Mouse (Mus musculus) adrenal gland, postnatal 14 days (tissue): ENCODE results near the gene Gm21985. TPM values are rescaled to one million over a fixed set of nuclear protein-coding genes. Genes with fewer than 3 reads are reported as not detected.
A peak's percentile ranks its signal among the peaks of the same experiment; 100 is the strongest.
"Not testable (repeated sequence)": the region's sequence is repeated elsewhere in the genome, so short reads cannot be mapped to it uniquely, and the experiment has no call there.

Experiments
- DNase-seq: peaks from one replicate; pipeline ENCODE4 v3.0.0; 2021; ENCODE audit warnings: mixed read lengths
- total RNA-seq: library from RNA; stranded (reverse); gene quantifications from 2 replicates; pipeline ENCODE4 v1.2.3, GENCODE M21; 2021

Gm21985 gene
- total RNA-seq, 1 experiment from 2014 or later, result not detected

DNA sequence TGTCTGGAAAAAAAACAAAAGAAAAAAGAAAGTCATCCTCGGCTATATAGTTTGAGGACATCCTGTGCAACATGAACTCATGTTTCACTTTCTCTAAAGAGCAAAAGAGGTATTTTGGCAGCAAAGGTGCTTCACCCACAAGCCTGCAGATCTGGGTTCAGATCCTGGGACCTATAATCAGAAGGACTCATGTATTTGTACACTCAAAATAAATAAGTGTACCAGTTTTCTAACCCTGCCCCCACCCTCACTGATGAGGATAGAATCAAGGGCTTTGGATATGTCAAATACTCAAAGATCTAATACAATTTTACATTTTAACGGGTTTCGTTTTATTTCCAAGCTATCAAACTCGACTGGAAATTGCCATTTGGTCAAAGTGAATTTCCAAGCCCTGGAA lies 1.8 kb upstream of the Gm21985 start:
- no peak for DNase-seq

DNA sequence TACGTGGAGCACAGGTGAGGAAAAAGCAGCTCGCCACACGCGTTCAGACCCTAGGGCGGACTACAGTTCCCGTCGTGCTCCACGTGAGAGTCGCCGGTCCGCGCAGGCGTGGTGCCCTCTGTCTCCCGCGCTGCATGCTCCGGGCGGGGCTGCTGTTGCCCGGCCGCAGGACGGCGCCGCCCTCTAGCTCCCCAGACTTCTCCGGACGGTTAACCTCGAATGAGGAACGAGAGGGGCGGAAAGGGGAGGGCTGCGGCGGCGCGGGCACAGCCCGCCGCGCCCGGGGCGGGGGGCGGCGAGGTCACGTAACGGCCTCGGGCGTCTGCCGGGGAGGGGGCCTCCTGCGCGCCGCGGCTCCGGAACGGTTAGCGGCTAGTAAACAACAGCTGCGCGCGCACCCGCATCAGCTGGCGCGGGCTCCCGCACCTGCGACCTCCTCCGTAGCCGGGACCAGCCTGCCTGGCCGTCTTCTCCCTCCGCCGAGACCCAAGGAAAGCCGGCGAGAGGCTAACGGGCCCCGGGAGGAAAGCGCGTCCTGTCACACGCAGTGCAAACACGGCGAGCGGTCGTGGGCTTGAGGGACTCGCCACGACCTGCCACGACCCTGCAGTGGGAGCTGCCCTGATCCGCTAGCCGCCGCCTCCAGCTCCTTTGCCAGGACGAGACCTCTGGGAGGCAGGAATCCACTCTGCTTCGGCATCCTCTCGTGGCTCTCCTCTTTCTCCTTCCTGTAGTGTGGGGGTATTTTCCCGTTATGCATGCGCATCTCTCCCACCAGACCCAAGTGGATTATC lies 469 bp upstream of the Gm21985 start, which contains the start of gene Slc12a6:
Gene Slc12a6, plus strand, starts transcription at position 378 of the 794 bp plus-strand sequence.
- peak; percentile 96 for DNase-seq

DNA sequence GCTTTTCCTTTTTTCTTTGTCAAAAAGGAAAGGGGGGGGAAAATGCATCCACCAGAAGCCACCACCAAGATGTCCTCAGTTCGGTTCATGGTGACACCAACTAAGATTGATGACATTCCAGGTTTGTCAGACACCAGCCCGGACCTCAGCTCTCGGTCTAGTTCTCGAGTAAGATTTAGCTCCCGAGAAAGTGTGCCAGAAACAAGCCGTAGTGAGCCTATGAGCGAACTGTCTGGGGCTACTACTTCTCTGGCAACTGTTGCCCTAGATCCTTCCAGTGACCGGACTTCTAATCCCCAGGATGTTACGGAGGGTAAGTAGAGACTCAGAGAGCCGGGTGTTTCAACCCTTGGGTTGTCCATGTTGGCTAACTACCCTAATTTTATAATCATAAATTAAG lies 666 bp downstream of the Gm21985 start:
- peak; percentile 32 for DNase-seq

DNA sequence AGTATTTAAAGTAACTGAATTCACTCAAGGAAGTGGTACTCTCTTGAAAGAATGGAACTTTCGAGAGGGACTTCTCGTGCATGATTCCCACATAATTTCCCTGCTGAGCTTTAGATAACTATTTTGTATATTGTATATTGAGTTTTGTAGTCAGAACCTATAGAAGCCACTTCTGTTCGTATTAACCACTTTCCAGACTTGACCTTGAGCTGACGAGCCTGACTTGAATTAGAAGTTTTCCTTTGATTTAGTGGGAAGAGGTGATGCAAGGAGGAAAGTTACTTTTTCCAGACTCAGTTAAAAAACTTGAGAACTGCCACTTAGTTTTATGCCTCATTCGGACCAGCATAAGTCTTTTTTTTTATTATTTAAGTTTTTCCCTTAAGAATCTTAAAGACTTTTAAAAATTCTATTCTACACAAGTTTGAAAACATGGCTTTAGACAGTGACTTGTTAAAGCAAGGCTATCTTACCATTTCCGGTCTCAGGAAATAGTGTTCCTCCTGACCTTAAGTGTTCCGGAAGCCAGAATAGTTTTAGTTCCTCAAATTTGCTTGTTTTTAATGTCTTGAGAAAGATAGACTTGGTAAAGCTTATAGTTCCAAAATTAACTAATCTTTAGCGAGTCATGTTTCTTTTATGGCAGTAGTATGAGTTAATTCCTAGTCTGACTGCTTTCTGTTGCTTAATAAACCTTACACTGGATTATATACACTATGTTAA lies 1.6 kb downstream of the Gm21985 start:
- no peak for DNase-seq

DNA sequence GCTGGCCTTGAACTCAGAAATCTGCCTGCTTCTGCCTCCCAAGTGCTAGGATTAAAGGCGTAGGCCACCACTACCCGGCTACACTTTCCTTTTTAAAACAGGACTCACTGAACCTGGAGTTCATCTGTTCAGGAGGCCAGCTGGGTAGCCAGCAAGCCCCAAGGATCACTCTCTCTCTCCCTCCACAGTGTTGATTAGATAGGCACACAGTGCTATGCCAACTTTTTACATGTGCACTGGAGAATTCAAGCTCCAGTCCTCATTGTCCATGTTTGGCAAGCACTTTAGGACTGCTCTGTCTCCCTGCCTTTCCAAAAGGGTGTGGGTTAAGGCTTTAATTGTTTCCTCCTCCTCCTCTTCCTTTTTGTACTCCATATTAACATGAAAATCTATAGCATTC lies 3.9 kb downstream of the Gm21985 start:
- DNase-seq, result no peak

DNA sequence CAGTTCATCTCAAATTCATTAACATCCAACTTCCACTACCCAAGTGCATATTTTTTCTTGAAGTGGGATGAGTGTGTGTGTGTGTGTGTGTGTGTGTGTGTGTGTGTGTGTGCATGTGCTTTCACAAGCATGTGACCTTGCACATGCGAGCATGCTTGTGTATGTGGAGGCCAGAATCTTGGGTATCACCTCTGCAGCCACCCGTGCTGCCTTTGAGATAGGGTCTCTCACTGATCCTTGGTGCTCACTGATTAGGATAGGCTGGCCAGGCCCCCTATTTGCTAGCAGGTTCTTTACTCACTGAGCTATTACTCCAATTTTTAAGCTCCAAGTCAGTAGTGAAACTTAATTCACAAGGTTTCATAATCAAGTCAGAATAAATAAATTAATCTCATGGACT lies 6.8 kb downstream of the Gm21985 start:
- no peak for DNase-seq

DNA sequence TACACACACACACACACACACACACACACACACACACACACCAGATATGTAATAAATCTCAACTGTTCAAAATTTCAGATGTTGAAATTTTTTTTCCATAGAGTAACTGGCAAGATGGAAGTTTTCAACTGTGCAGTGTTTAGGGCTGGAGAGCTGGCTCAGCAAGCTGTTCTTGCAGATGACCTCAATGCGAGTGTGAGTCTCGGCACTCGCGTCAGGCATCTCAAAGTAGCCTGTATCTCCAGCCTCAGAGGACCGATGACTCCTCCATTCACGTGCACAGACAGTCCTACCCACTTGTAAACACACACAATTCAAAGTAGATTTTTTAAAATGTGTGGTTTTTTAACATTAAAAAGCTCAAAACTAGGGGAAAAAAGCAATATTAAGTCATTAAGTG lies 7.4 kb downstream of the Gm21985 start:
- no peak for DNase-seq

DNA sequence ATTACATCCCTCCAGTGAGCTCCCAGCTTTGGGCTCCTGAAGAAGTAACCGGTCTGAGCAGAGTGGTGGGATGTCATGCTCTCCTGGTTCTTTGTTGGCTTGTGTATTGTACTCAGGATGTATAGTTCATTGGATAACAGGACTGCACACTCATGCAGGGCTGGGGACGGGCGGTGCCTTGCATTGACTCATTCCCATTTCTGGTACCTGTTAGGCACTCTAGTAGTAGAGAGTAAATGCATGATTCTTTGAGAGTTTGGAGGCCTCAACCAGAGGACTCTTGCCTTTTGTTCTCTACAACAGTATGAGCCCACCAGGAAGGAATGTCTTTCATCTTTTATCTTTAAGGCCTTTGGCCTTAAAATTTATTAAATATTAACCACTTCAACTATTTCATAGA lies 10.8 kb downstream of the Gm21985 start:
- no peak for DNase-seq

DNA sequence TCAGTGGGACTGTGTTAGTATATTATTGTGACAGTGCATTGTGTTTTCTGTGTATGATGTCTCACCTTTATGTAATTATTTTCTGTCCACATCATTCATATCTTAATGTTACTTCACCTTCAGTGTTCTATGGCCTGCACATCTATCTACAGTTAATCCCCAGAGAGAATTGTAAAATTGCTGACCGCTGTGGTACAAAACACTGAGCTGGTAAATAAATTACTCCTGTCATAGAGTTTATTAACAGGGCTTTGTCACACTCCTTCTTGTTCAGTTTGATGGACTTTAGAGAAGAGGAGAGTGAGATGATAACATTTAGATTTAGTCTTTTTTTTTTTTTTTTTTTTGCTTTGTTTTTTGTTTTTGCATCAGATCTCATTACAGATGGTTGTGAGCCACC lies 16.7 kb downstream of the Gm21985 start:
- no peak for DNase-seq

DNA sequence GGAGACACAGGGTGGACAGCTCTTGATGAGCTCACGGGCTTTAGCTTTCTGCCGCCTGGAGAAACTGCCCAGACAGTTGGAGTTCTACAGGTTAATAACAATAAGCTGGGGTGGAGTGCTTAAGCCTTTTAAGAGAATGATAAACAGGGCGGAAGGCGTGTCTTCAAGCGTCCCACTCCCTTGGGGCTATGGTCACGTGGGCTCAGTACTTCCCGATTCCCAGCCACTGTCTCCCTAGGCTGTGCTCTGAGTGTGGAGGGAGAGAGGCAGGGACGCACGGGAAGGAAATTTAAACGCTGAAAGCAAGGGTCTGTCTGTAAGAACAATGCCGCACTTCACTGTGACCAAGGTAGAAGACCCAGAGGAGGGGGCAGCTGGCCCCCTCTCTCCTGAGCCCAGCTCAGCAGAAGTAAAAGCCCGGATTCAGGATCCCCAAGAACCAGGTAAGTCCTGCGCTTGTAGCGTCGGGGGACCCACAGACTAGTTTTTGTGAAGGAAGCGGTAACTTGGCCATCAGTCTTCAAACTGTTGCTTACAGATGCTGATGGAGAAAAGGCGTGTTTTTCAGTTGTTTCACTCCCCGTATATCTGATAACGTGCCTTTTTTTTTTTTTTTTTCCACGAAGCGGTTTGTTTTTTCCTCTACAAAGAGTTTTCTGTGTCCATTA lies 18.4 kb downstream of the Gm21985 start:
- DNase-seq, result peak; percentile 71

DNA sequence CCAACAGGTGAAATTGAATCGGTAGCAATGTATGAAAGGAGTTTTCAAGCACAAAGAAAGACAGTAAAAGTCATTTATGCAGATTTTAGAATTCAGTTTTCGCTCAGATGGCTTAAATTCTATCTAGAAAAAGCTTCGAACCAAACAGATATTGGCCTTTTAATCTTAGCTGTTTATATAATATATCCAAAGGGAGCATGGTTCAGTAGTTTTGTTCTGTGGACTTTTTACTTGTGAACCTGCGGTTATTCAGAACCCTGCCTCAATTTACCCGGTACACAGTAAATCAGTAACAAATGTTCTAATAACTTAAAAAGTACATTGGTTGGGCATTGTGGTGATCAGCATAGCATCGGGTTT lies 18.9 kb downstream of the Gm21985 start:
- DNase-seq, result no peak

DNA sequence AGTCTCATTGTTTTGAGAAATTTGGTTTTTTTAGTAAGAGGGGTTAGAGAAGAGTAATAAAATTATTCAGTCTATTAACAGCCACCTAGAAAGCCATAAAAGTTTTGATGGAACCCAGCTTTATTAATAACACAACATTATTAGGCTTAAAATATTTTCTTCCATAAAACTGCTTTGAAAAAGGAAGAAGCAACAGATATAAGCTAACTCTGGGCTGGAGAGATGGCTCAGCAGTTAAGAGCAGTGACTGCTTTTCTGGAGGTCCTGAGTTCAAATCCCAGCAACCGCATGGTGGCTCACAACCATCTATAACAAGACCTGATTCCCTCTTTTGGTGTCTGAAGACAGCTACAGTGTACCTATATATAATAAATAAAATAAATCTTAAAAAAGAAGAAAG lies 19.9 kb downstream of the Gm21985 start:
- DNase-seq, result not testable (repeated sequence)

DNA sequence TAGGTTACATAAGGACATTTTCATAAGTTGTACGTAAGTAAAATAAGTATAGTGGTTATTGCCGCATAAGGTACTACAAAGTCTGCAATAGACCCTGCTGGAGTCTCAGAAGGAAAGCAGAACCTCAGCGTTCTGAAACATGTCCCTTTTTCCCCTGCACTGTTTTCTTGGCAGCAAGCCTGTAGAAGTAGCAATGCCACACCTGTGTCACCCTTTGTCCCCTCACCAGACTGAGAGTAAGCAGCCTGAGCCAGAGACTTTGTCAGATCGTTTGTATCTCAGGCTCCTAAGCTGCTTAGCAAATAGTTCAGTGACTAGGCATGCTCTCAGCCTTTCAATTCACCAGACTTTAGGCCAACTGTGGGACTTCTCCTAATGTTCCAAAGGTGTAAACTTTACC lies 20.9 kb downstream of the Gm21985 start:
- no peak for DNase-seq

DNA sequence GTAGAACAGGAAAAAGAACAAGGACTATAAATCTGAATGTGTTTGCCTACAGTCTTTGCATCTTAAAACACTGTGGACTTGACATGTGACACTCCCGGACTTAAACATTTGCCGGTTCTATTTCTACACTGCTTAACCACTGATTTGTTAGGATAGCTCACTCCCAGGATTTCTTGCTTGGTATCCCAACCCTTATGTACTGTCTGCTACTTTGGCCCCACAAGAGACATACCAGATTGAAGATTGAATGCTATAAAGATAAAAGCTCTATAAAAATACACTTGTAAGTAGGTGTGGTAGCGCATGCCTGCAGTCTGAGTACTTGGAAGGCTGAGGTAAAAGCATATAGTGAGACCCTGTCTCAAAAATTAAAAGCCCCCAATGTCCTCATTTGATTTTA lies 23.4 kb downstream of the Gm21985 start:
- DNase-seq, result no peak

DNA sequence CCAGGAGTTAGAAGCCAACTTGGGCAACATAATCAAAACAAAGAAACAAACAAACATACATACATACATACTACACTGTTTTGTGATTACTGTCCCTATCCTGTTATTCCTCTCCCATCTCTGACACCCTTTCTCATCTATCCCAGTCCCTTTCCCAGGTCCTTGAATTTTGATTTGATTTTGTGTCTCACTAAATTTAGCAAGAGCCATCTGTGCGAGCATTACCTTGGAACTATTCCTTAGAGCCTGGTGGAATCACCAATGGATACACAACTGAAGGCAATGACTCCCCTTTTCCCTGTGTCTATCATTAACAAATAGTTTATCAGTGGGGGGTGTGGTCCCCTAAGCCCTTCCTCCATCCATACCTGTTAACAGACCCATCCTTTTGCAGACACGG lies 26.7 kb downstream of the Gm21985 start:
- no peak for DNase-seq

DNA sequence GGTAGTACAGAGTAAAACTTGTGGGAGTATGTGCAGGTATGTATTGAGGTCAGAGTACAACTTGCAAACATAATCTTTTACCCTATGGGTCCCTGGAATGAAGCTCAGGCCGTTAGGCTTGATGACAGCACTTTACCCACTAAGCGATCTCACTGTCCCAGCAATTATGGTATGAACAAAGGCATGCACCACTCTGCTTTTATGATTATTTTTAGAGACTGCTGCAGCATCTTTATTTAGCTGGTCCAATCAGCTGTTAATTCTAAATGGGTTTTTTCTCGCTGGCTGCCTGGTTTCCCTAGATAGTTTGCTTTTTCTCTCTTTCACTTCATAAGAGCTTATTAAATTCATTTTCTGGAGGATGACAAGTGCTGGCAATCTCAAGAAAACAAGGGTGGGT lies 30.1 kb downstream of the Gm21985 start:
- DNase-seq, result no peak

DNA sequence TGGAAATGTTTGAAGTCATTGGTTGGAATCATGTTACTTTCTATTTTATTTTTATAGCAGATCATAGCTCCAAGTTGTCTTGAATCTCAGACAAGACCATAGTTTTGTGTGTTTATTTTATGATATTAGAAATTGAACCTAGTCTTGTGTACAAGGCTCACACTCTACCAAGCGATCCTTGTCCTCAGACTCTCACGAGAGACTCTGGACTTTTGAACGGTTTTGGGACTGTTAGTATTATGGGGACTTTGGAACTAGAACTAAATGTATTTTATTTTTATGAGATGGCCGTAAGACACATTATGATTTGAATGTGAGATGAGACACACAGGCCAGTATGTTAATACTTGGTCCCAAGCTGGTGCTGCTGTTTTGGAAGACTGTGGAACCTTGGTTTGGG lies 32.1 kb downstream of the Gm21985 start:
- DNase-seq, result no peak

DNA sequence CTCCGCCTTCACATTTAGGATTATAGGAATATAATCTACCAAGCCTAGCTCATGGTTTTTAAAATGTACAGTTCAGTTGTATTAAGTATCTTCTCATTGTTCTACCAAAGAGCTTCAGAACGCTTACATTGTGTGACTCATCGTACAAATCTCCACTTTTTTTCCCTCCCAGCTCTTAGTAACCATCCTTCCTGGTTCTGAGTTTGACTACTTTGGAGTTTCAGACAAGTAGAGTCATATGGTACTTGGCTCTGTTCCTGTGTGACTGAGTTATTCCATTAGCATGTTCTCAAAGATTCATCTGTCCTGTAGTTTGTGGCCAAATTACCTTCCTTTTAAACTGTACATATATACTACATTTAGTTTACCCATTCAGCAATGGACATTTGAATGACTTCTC lies 42.6 kb downstream of the Gm21985 start:
- no peak for DNase-seq

DNA sequence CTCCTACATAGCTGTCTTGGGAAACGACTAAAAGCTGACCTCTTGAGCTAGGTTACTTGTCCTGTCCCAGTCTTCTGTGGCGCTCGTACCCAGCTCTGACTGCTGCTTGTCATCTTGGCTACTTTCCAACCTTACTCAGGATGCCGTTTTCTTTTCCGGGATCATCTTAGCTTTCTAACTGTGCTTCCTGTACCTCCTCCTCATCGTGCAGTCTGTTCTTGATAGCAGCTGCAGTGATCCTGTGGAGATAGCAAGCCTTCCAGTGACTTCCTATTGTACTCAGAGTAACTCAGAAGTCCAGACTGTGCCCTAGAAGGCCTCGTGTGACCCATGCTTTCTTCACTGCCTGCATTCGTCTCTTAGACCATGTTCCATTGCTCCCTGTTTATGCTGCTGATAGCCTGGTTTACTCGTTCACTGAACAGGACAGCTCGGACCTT lies 43.1 kb downstream of the Gm21985 start:
- peak; percentile 7 for DNase-seq

DNA sequence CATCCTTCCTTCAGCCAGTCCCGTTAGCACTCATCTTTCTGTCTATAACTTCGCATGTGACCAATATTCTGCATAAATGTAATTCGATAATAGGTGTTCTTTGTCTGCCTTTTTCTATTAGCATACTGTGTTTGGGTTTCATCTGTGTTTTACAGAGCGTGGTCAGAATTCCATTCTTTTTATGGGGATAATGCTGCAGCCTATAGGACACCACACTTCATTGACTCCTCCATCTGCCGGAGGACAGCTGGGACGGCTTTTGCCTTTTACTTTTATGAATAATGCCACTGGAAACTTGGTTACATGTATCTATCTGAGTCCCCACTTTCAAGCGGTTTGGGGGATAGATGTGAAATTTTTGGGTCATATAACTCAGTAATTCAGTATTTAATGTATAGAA lies 49.5 kb downstream of the Gm21985 start:
- no peak for DNase-seq

DNA sequence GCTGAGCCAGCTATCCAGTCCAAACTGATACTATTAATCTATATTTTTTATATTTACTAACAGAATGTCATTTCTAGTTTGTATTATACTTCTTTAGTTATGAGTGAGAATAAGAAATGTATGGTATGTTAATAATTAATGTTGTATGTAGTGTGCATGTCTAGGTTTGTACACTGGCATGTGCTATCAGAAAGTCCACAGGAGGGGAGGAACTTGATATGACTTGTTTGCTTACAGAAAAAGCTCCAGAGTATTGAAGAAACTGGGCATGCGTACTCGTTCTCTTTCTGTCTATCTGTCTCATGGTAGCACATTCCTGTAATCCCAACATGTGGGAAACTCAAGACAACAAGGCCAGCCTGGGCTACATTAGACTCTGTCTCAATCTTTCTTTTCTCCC lies 52.1 kb downstream of the Gm21985 start:
- no peak for DNase-seq

DNA sequence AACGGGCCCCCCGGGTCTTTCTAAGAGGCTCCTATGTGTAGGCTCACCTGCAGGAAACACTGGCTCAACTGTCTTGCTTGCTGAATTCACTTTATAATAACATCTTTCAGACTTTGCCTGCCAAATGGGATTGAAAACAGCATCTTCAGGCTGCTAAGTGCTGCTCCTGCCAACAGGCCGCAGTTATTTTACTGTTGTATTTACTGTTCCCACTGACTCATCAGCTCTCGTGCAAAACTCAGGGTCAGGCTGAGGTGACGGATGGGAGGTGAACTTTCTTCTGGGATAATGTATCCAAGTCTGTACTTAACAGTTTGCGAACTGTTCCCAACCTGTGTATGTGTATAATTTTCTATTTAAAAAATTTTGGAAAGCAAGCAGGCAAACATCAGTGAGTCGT lies 52.8 kb downstream of the Gm21985 start:
- peak; percentile 58 for DNase-seq

DNA sequence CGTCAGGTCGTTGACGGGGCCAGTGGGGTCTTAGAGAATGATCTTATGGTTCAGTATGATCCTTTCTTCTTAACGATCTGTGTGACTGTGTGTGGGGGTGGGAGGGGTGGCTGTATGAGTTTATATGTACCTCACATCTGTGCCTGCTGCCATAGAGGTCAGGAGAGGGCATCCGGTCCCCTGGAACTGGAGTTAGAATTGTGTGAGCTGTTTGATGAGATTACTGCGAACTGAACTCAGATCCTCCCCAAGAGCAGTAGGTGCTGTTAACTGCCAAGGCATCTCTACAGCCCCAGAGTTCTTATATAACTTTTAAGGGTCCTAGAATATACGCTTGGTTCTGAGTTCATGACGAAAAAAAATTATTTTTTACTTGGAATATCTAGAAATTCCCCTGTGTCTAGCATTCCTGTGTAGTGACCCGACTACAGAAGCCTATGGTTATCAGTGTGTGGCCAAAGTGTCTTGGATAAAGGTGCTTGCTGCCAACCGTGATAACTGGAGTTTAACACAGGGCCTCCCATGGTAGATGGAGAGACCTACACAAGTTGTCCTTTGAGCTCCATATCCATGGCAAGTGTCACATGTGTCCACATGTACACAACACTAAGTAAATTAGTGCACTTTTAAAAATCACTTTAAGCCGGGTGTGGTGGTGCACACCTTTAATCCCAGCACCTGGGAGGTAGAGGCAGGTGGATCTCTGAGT lies 62.1 kb downstream of the Gm21985 start:
- no peak for DNase-seq
